Mouse (Mus musculus) CD4-positive, CD25-positive, alpha-beta regulatory T cell, adult 9 weeks (primary cell): ENCODE measurements around the gene Lcn11. TPM values are rescaled to one million over a fixed set of nuclear protein-coding genes. Genes with fewer than 3 reads are reported as not detected.

Experiments
- polyA plus RNA-seq: library from polyadenylated mRNA; unstranded; fragments of 100-300 nt; shearing (Covaris generic); gene quantifications from one replicate; pipeline ENCODE4 v1.2.1, GENCODE M21; 2017

Gene Lcn11
- not detected for polyA plus RNA-seq

DNA sequence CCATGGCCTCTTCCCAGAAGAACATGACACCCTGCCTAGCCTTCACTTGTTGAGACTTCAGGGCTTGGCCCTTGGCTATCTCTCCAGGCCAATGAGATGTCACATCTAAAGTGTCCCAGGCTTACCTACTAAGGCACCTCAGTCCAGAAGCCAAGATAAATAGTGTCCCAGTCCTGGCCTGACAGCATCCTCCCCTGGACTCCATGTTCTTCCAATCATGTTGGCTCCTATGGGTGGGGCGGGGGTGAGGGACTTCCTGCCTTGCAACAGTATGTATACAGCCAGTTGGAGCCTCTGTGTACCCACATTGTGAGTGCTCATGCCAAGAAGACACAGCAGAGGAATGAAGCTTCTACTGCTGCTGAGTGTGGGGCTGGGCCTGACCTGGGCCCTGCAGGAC, at the start of gene Lcn11:
Gene Lcn11 (plus strand): TSS at position 301 of the 400 bp plus-strand sequence.

DNA sequence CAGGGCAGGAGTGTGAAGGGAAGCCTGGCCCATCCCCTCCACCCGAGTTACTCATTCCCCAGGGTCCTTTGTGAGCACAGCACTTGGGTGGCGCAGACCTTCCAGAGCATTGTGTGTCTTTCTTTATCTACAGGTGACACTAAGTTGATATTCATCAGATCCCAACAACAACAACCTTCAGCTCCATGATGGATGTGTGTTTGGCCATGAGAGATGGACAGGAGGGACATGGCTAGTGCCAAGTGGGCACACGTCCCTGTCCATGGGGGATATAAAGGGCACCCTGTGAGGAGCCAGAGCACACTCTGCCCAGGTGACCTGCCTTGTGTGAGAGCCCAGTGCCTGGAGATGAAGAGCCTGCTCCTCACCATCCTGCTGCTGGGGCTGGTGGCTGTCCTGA, 40.1 kb upstream of the Lcn11 start, which contains the start of gene Obp2b:
Gene Obp2b (plus strand): TSS at position 301 of the 400 bp plus-strand sequence.

DNA sequence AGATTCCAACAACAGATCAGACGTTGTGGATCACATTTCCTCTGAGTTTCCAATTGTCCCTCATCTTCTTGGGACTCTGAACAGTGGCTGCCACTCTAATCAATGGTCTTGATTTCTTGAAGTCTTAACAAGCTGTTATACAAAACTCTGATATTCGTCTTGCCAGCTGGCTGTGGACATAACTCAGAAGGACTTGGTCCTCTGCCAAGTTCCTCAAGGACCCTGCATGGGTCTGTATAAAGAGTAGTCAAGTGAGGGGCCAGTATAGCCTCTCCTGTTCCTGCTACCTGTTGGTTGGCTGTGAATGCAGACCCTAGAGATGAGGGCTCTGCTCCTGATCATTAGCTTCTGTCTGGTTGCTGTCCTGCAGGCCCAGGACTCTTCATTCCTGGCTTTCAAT, 11.5 kb upstream of the Lcn11 start, which contains the start of gene Lcn3:
Gene Lcn3 (plus strand): TSS at position 301 of the 400 bp plus-strand sequence.

GRCm38 (mm10) chr2:25781957-25782356, 5.1 kb downstream of the Lcn11 start, which contains the start of gene Gm13539:
Gm13539 (plus strand) TSS chr2:25782257.

DNA sequence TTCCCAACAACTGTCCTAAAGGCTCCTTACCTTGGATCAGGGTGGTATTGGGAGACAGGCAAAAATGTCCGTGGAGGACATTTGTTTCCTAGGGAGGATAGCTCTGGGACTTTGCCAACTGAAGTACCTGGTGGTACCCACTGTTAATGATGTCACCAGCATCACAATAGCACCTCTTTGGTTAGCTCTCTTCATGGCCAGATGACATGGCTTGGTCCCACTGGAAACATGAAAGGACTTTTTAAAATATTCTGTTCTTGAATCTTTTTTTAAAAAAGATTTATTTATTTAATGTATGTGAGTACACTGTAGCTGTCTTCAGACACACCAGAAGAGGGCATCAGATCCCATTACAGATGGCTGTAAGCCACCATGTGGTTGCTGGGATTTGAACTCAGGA, 38.9 kb downstream of the Lcn11 start, which contains the start of gene Glt6d1:
Gene Glt6d1 (minus strand): TSS at position 101 of the 400 bp plus-strand sequence.

GRCm38 (mm10) chr2:25822806-25823205, 46.0 kb downstream of the Lcn11 start, which contains the start of gene Lcn9:
Lcn9 (plus strand) TSS chr2:25823153.

Other genes with a start within 250 kb of the Lcn11 start
- 106 TPM for gene Traf2, start 230.1 kb upstream of the Lcn11 start, polyA plus RNA-seq
- gene Edf1, start 219.2 kb upstream of the Lcn11 start, polyA plus RNA-seq, result 249 TPM
- gene Mamdc4, start 202.2 kb upstream of the Lcn11 start, polyA plus RNA-seq, result 1.0 TPM
- 88.8 TPM for gene Phpt1, start 201.8 kb upstream of the Lcn11 start, polyA plus RNA-seq
- not detected for gene Ajm1, start 195.3 kb upstream of the Lcn11 start, polyA plus RNA-seq
- 8.2 TPM for gene Rabl6, start 168.5 kb upstream of the Lcn11 start, polyA plus RNA-seq
- gene Ccdc183, start 159.3 kb upstream of the Lcn11 start, polyA plus RNA-seq, result not detected
- 2.1 TPM for gene Tmem141, start 155.0 kb upstream of the Lcn11 start, polyA plus RNA-seq
- 5.9 TPM for gene Fcna, start 149.0 kb upstream of the Lcn11 start, polyA plus RNA-seq
- gene Lcn8, start 123.9 kb upstream of the Lcn11 start, polyA plus RNA-seq, result not detected
- not detected for gene Lcn5, start 119.1 kb upstream of the Lcn11 start, polyA plus RNA-seq
- 0.31 TPM for gene Lcn6, start 100.2 kb upstream of the Lcn11 start, polyA plus RNA-seq
- 0.33 TPM for gene Lcn10, start 94.3 kb upstream of the Lcn11 start, polyA plus RNA-seq
- gene Obp2a, start 77.0 kb upstream of the Lcn11 start, polyA plus RNA-seq, result 0.88 TPM
- 119 TPM for gene Bmyc, start 70.3 kb upstream of the Lcn11 start, polyA plus RNA-seq
- not detected for gene Obp2b, start 40.0 kb upstream of the Lcn11 start, polyA plus RNA-seq
- not detected for gene Lcn3, start 11.4 kb upstream of the Lcn11 start, polyA plus RNA-seq
- gene Gm13539, start 5.2 kb downstream of the Lcn11 start, polyA plus RNA-seq, result not detected
- not detected for gene Glt6d1, start 38.8 kb downstream of the Lcn11 start, polyA plus RNA-seq
- not detected for gene Lcn9, start 46.1 kb downstream of the Lcn11 start, polyA plus RNA-seq
- 0.21 TPM for gene Sohlh1, start 70.2 kb downstream of the Lcn11 start, polyA plus RNA-seq
- 0.09 TPM for gene Kcnt1, start 86.7 kb downstream of the Lcn11 start, polyA plus RNA-seq
- 3.4 TPM for gene Camsap1, start 206.3 kb downstream of the Lcn11 start, polyA plus RNA-seq
- gene Ubac1, start 244.7 kb downstream of the Lcn11 start, polyA plus RNA-seq, result 25.3 TPM